Mouse (Mus musculus) stomach, postnatal 0 days (tissue): ENCODE results near the gene Naa10. TPM values are rescaled to one million over a fixed set of nuclear protein-coding genes. Genes with fewer than 3 reads are reported as not detected.

Experiments
- ATAC-seq: fragments of 200-750 bp; cut with Nextera tagmentation; 2 replicates; pipeline ENCODE4 v1.8.0; 2017; ENCODE audit not compliant: low FRiP score, low TSS enrichment
- DNase-seq: peaks from one replicate; pipeline ENCODE4 v3.0.0-alpha.2; 2016; ENCODE audit warnings: low spot score
- H3K27ac ChIP-seq: fragments of 300-500 bp; sonication (generic); replicated peaks from 2 replicates; pipeline ENCODE4 v1.5.1; 2014; ENCODE audit warnings: mild to moderate bottlenecking, control low read depth
- H3K27me3 ChIP-seq: fragments of 300-500 bp; sonication (generic); 2 replicates; pipeline ENCODE4 v1.6.1; 2014; ENCODE audit warnings: low read length; ENCODE audit not compliant: control insufficient read depth, insufficient read depth
- H3K36me3 ChIP-seq: fragments of 300-500 bp; sonication (generic); 2 replicates; pipeline ENCODE4 v1.6.1; 2014; ENCODE audit warnings: low read length, mixed read lengths; ENCODE audit not compliant: control insufficient read depth, insufficient read depth
- H3K4me1 ChIP-seq: fragments of 300-500 bp; sonication (generic); replicated peaks from 2 replicates; pipeline ENCODE4 v1.6.1; 2014; ENCODE audit warnings: antibody characterized with exemption; ENCODE audit not compliant: control insufficient read depth, insufficient read depth
- H3K4me2 ChIP-seq: fragments of 300-500 bp; sonication (generic); replicated peaks from 2 replicates; pipeline ENCODE4 v1.6.1; 2014; ENCODE audit warnings: low read depth, mild to moderate bottlenecking, control low read depth, moderate library complexity
- H3K4me3 ChIP-seq: fragments of 300-500 bp; sonication (generic); 2 replicates; pipeline ENCODE4 v1.5.1; 2014; ENCODE audit warnings: low read depth, low read length, control low read depth
- H3K9ac ChIP-seq: fragments of 300-500 bp; sonication (generic); 2 replicates; pipeline ENCODE4 v1.6.1; 2014; ENCODE audit warnings: mild to moderate bottlenecking, low read length, control low read depth, mixed read lengths
- H3K9me3 ChIP-seq: fragments of 300-500 bp; sonication (generic); 2 replicates; pipeline ENCODE4 v1.6.1; 2016; ENCODE audit warnings: low read length; ENCODE audit not compliant: control insufficient read depth
- CTCF ChIP-seq: IDR thresholded peaks from 2 replicates; pipeline ENCODE4 v1.5.1; 2016; ENCODE audit warnings: antibody characterized with exemption, low read depth, mild to moderate bottlenecking, moderate library complexity
- EP300 ChIP-seq: optimal IDR thresholded peaks from 2 replicates; pipeline ENCODE3; 2016; ENCODE audit warnings: antibody characterized with exemption
- WGBS: fragments of 180-500 bp; shearing (Covaris S2); extraction: QIAGEN DNeasy Blood & Tissue Kit; methylation state at CpG from one replicate; pipeline ENCODE4 v1.1.7; 2014; 5-methylcytosine and 5-hydroxymethylcytosine counted together
- polyA plus RNA-seq: library from polyadenylated mRNA; unstranded; fragments of >200 nt; fragmentation: Nextera tagmentation; extraction: Ambion mirVana; gene quantifications from 2 replicates; pipeline ENCODE4 v1.2.1, GENCODE M21; 2015

Gene Naa10
- 82.6 and 88.2 TPM in 2 replicates for polyA plus RNA-seq

- peak within 1 kb of the TSS; percentile 69 for H3K27ac ChIP-seq
- H3K4me2 ChIP-seq: peak within 1 kb of the TSS; percentile 59
- H3K9me3 ChIP-seq: no peaks in the 10 kb centered on the region
- H3K4me3 ChIP-seq: peak within 1 kb of the TSS; percentile 49
- H3K4me1 ChIP-seq: no peaks in the 10 kb centered on the region
- DNase-seq: peak; percentile 90
- peak; percentile 97 for ATAC-seq
- H3K36me3 ChIP-seq: peaks cover 2% of the 10 kb centered on the region; the same call in 1 of the 2 replicates
- peak within 1 kb of the TSS; percentile 60 for H3K9ac ChIP-seq
- no peaks in the 10 kb centered on the region for H3K27me3 ChIP-seq
- TF ChIP-seq CTCF: no peak
- TF ChIP-seq EP300: no peak
- WGBS: 12% methylated on average over 43 of the region's 43 CpGs
Measured at GRCm38 (mm10) chrX:73921823-73922549, at the start of gene Naa10, which contains the start of gene Arhgap4. TSS of gene Naa10 (minus strand) at chrX:73921944. TSS of gene Arhgap4 (minus strand) at chrX:73921870.

- no peak overlapping the region for H3K4me2 ChIP-seq
- H3K27ac ChIP-seq: no peak overlapping the region
- no peaks in the 10 kb centered on the region for H3K36me3 ChIP-seq
- ATAC-seq (no peak), DNase-seq (no peak)
- H3K4me1 ChIP-seq: no peaks in the 10 kb centered on the region
- no peaks in the 10 kb centered on the region for H3K27me3 ChIP-seq
- no peaks in the 10 kb centered on the region for H3K9me3 ChIP-seq
- no peak overlapping the region for H3K4me3 ChIP-seq
- TF ChIP-seq EP300 (no peak), CTCF (no peak)
- H3K9ac ChIP-seq: no peak overlapping the region
Measured at GRCm38 (mm10) chrX:73970781-73971180, 49.0 kb upstream of the Naa10 start.

GRCm38 (mm10) chrX:73969729-73970128, 48.0 kb upstream of the Naa10 start:
- Histone ChIP-seq H3K27me3 (no peaks in the 10 kb centered on the region), H3K9me3 (no peaks in the 10 kb centered on the region), H3K36me3 (no peaks in the 10 kb centered on the region), H3K4me2 (no peak overlapping the region), H3K4me1 (no peaks in the 10 kb centered on the region), H3K9ac (no peak overlapping the region), H3K27ac (no peak overlapping the region), H3K4me3 (no peak overlapping the region)
- WGBS: 77% methylated on average over 2 of the region's 2 CpGs
- no peak for DNase-seq
- TF ChIP-seq CTCF (no peak), EP300 (no peak)
- ATAC-seq: no peak

GRCm38 (mm10) chrX:73969167-73969566, 47.4 kb upstream of the Naa10 start:
- Histone ChIP-seq H3K9me3 (no peaks in the 10 kb centered on the region), H3K27ac (no peak overlapping the region), H3K9ac (no peak overlapping the region), H3K4me1 (no peaks in the 10 kb centered on the region; the same call in 1 of the 2 replicates), H3K27me3 (no peaks in the 10 kb centered on the region), H3K36me3 (no peaks in the 10 kb centered on the region), H3K4me2 (no peak overlapping the region), H3K4me3 (no peak overlapping the region)
- ATAC-seq (no peak), DNase-seq (no peak)
- 85% methylated on average over 1 of the region's 1 CpGs for whole genome bisulfite sequencing
- TF ChIP-seq EP300 (no peak), CTCF (no peak)

- H3K9ac ChIP-seq: peak overlapping the region; percentile 76
- WGBS: 17% methylated on average over 52 of the region's 60 CpGs
- ATAC-seq: peak; percentile 84
- peak; percentile 89 for DNase-seq
- no peaks in the 10 kb centered on the region for H3K27me3 ChIP-seq
- H3K4me3 ChIP-seq: peak overlapping the region; percentile 60
- H3K36me3 ChIP-seq: no peaks in the 10 kb centered on the region
- peaks cover 2% of the 10 kb centered on the region; the same call in 1 of the 2 replicates for H3K4me1 ChIP-seq
- peak overlapping the region; percentile 97 for H3K27ac ChIP-seq
- H3K9me3 ChIP-seq: no peaks in the 10 kb centered on the region
- peak overlapping the region; percentile 46 for H3K4me2 ChIP-seq
- TF ChIP-seq EP300 (no peak), CTCF (0 out of 2 replicates have a peak, but pooled peaks have one; percentile 2)
Measured at GRCm38 (mm10) chrX:73967177-73968075, 45.7 kb upstream of the Naa10 start.
